Mouse (Mus musculus): ENCODE results near the gene Nap1l5. TPM values are rescaled to one million over a fixed set of nuclear protein-coding genes. Genes with fewer than 3 reads are reported as not detected.
"Not testable (repeated sequence)": the region's sequence is repeated elsewhere in the genome, so short reads cannot be mapped to it uniquely, and the experiment has no call there.

Nap1l5 gene
- polyA plus RNA-seq, 1 experiment from 2014 or later = not detected

- Histone ChIP-seq H3K4me3 (ENCODE audit: inconsistent target) (no peak overlapping the region), H3K79me2 (ENCODE audit: inconsistent target) (no peaks in the 10 kb centered on the region), H3K36me3 (ENCODE audit: inconsistent target) (peaks cover 8% of the 10 kb centered on the region; the same call in 1 of the 2 replicates), H3K27ac (no peak overlapping the region)
- WGBS (ENCODE audit: missing documents) = 61% methylated on average over 3 of the region's 3 CpGs
These were observed 17.0 kb downstream of the Nap1l5 start for GRCm38 (mm10) chr6:58889917-58890316.

- H3K79me2 ChIP-seq (ENCODE audit: inconsistent target) = no peaks in the 10 kb centered on the region
- H3K36me3 ChIP-seq (ENCODE audit: inconsistent target) = no peaks in the 10 kb centered on the region
- H3K4me3 ChIP-seq (ENCODE audit: inconsistent target) = no peak overlapping the region
- H3K27ac ChIP-seq = no peak overlapping the region
- 81% methylated on average over 6 of the region's 6 CpGs for WGBS (ENCODE audit: missing documents)
These were observed 24.6 kb downstream of the Nap1l5 start for GRCm38 (mm10) chr6:58882271-58882670.

DNA sequence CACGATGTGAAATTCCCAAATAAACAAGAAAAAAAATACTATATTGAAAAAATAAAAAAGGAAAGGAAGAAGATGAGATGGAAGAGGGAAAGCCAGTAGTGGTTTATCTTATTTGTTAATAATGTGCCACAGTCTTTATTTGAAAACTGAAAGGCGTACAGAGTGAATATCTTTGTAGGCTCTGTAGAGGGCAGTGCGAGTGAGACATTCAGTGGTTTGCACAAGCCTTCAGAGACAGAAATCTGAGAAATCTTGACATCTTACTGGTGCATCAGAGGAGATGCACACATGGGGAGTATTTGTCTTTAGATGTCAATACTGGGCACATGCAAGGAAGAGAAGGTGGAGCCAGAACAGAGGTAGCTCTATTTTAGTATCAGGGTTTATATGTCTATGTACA is 25.5 kb downstream of the Nap1l5 start:
- H3K79me2 ChIP-seq (ENCODE audit: inconsistent target) = no peaks in the 10 kb centered on the region
- WGBS (ENCODE audit: missing documents) = 90% methylated on average over 2 of the region's 3 CpGs
- H3K4me3 ChIP-seq (ENCODE audit: inconsistent target) = no peak overlapping the region
- H3K36me3 ChIP-seq (ENCODE audit: inconsistent target) = no peaks in the 10 kb centered on the region
- H3K27ac ChIP-seq = no peak overlapping the region

- Histone ChIP-seq H3K36me3 (ENCODE audit: inconsistent target) (no peaks in the 10 kb centered on the region), H3K79me2 (ENCODE audit: inconsistent target) (no peaks in the 10 kb centered on the region), H3K4me3 (ENCODE audit: inconsistent target) (no peak overlapping the region), H3K27ac (no peak overlapping the region)
- 86% methylated on average over 5 of the region's 5 CpGs for WGBS (ENCODE audit: missing documents)
These were observed 26.0 kb downstream of the Nap1l5 start for GRCm38 (mm10) chr6:58880861-58881260.

- Histone ChIP-seq H3K4me3 (ENCODE audit: inconsistent target) (no peak overlapping the region), H3K79me2 (ENCODE audit: inconsistent target) (no peaks in the 10 kb centered on the region), H3K36me3 (ENCODE audit: inconsistent target) (no peaks in the 10 kb centered on the region), H3K27ac (no peak overlapping the region)
- WGBS (ENCODE audit: missing documents) = 97% methylated on average over 9 of the region's 9 CpGs
These were observed 26.9 kb downstream of the Nap1l5 start for GRCm38 (mm10) chr6:58879987-58880386.

- Histone ChIP-seq H3K79me2 (ENCODE audit: inconsistent target) (no peaks in the 10 kb centered on the region), H3K27ac (no peak overlapping the region), H3K36me3 (ENCODE audit: inconsistent target) (no peaks in the 10 kb centered on the region), H3K4me3 (ENCODE audit: inconsistent target) (no peak overlapping the region)
- WGBS (ENCODE audit: missing documents) = 93% methylated on average over 4 of the region's 4 CpGs
These were observed 27.3 kb downstream of the Nap1l5 start for GRCm38 (mm10) chr6:58879572-58879971.

- H3K79me2 ChIP-seq (ENCODE audit: inconsistent target); H3K4me3 ChIP-seq (ENCODE audit: inconsistent target); H3K27ac ChIP-seq; H3K36me3 ChIP-seq (ENCODE audit: inconsistent target): not testable (repeated sequence)
- WGBS (ENCODE audit: missing documents) = 98% methylated on average over 5 of the region's 6 CpGs
These were observed 39.0 kb downstream of the Nap1l5 start for GRCm38 (mm10) chr6:58867858-58868257.

DNA sequence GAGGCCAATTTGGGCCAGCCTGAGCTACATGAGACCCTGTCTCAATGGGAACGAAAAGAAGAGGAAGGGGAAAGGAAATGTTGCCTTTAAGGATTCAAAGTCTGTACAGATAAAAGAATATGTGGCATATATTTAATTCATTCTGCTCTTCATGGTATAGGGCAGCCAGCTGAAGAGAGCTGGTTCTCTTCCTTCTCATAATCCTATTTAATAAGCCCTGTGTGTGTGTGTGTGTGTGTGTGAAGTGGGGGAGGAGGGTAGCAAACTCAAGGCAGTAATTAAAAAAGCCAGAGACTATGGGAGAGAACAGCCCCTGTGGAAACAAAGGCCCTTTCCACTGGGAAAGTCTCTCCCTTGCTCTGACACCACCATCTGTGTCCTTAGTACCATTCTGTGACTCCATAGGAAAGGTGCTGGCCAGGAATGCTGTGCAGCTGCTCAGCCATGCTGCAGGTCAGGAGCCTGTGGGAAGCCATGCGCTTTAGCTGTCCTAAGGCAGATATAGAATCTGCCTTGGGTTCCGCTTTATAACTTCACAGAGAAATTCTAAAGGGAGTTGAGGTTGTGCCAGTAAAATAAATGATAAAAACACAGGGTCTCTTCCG is 43.1 kb downstream of the Nap1l5 start:
- H3K79me2 ChIP-seq (ENCODE audit: inconsistent target) = no peaks in the 10 kb centered on the region
- WGBS (ENCODE audit: missing documents) = 90% methylated on average over 4 of the region's 4 CpGs
- H3K4me3 ChIP-seq (ENCODE audit: inconsistent target) = no peak overlapping the region
- H3K27ac ChIP-seq = no peak overlapping the region
- peaks cover 8% of the 10 kb centered on the region; the same call in 1 of the 2 replicates for H3K36me3 ChIP-seq (ENCODE audit: inconsistent target)

GRCm38 (mm10) chr6:58862446-58862993 is 44.4 kb downstream of the Nap1l5 start:
- WGBS (ENCODE audit: missing documents) = 96% methylated on average over 9 of the region's 9 CpGs
- no peaks in the 10 kb centered on the region for H3K79me2 ChIP-seq (ENCODE audit: inconsistent target)
- H3K36me3 ChIP-seq (ENCODE audit: inconsistent target) = peaks cover 8% of the 10 kb centered on the region; the same call in 1 of the 2 replicates
- H3K27ac ChIP-seq = no peak overlapping the region
- H3K4me3 ChIP-seq (ENCODE audit: inconsistent target) = no peak overlapping the region

DNA sequence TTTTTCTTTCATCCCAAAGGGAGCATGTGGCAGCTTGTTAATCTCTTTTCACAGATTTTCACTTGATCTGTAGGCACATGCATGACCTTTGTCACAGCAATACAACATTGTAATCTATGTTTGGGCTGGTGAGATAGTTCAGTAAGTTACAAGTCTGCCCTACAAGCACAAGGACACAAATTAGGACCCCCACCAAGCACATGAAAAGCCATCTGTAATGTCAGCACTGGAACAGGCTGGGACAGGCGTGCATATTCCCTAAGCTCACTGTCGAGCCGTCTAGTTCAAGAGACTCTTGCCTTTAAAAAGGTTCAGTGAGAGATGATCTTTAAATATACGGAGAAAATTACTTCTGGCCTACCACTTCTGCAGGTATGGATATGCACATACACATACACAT is 47.4 kb downstream of the Nap1l5 start:
- Histone ChIP-seq H3K79me2 (ENCODE audit: inconsistent target) (no peaks in the 10 kb centered on the region), H3K27ac (no peak overlapping the region), H3K36me3 (ENCODE audit: inconsistent target) (peaks cover 8% of the 10 kb centered on the region; the same call in 1 of the 2 replicates), H3K4me3 (ENCODE audit: inconsistent target) (no peak overlapping the region)
- 84% methylated on average over 3 of the region's 4 CpGs for WGBS (ENCODE audit: missing documents)

GRCm38 (mm10) chr6:58856494-58856893 is 50.4 kb downstream of the Nap1l5 start:
- H3K79me2 ChIP-seq (ENCODE audit: inconsistent target) = no peaks in the 10 kb centered on the region
- H3K4me3 ChIP-seq (ENCODE audit: inconsistent target) = no peak overlapping the region
- no peak overlapping the region for H3K27ac ChIP-seq
- H3K36me3 ChIP-seq (ENCODE audit: inconsistent target) = peaks cover 8% of the 10 kb centered on the region; the same call in 1 of the 2 replicates
- 100% methylated on average over 2 of the region's 2 CpGs for WGBS (ENCODE audit: missing documents)

DNA sequence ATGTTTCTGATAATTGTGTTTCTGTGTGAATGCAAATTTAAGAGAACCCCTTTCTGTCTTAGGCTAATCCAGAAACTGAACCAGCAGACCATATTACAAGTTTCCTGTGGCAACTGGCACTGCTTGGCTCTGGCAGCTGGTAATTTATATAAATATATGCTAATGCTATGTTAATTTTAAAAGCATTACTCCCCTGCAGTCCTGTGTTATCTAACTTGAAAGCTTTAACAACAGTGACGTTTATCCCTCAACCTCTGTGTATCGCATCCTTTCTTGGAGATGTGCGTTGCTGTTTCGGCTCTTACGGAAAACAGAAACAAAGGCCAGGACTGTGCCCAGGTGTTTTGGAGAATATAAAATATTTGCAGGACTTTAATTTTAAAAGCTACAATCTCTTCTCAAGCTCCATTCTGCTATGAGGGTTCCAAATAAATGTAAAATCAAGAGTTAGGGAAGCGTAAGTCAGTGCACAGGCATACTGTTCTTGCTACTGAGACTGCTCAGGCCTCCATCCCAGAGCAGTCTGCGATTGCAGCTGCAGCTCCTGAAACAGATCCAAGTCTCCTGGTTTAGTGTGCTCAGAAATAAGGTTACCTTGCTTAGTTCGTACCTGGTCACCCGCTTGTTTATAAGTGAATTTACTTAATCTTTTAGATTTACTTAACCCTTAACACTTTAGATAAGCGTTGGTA is 51.1 kb downstream of the Nap1l5 start:
- no peaks in the 10 kb centered on the region for H3K79me2 ChIP-seq (ENCODE audit: inconsistent target)
- H3K27ac ChIP-seq = no peak overlapping the region
- peaks cover 8% of the 10 kb centered on the region; the same call in 1 of the 2 replicates for H3K36me3 ChIP-seq (ENCODE audit: inconsistent target)
- no peak overlapping the region for H3K4me3 ChIP-seq (ENCODE audit: inconsistent target)
- 95% methylated on average over 10 of the region's 10 CpGs for WGBS (ENCODE audit: missing documents)
